Mouse (Mus musculus): ENCODE measurements around the gene Fam84a.

DNA sequence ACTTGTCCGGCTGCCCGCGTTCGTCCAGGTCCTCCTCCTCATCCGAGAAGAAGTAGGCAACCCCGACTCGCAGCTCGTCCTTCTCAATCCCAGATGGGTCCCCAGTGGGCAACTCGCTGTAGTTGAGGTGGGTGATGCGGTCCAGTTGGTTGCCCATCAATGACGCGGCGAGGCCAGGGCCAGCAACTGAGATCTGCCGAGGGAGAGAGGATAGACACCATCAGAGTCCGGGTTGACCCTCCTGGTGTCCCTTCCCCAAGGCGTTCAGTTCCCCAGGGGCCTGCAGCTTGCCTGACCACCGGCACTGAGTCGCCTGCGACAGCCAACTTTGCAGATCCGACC lies 1.3 kb downstream of the Fam84a start:
- TF ChIP-seq CTCF (IDR thresholded peaks at IDR 0.05; ENCODE audit: low read depth) (no peak), EP300 (optimal IDR thresholded peaks at IDR 0.05) (no peak)

Measured in stomach, postnatal 0 days (tissue).